Mouse (Mus musculus): ENCODE measurements around the gene Ptpn9. TPM values are rescaled to one million over a fixed set of nuclear protein-coding genes. Genes with fewer than 3 reads are reported as not detected.
"Not testable (repeated sequence)": the region's sequence is repeated elsewhere in the genome, so short reads cannot be mapped to it uniquely, and the experiment has no call there.

The Ptpn9 gene
- polyA plus RNA-seq (2014; fragmentation: Nextera tagmentation; extraction: Ambion mirVana) = 35.5 and 36.5 TPM in 2 replicates

DNA sequence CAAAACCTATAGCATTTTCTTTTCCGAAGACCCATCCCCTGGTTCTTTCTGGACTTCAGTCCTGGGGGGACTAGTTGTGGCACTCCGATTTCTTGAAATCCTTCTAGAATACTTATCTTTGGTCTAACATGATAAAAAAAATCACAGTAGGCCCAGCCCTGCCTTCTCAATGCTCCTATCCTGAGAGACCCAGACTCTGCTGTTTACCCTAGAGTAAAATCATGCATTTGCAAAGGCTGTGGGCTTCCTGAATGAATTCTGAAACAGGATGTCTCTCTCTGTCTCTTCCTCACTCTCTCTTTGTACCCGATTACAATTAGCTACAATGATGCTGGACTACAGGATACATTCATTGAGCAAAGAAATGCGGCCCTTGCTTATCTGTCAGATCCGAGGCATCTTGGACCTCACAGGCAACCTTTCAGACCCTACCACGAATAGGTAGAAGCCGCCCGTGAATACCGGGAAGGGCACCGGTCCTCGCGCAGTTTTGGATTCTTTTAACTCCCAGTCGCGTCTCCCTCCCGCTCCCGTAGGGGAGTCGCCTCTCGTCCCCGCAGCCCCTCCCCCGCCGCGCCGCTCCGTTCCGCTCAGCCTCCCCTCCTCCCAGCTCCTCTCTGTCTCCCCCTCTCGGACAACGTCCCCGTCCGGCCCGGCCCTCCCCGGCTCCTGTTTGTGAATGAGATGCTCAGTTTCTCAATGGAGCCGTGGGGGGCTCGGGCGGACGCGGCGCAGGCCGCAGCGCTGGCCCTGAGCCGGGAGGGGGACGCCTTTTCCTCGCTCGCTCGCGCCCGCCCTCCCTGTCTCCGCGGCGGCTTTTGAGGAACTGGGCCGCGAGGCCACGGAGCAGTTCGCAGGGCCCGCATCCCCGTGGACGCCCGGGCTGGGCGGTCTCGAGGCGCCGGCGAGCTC, at the start of gene Ptpn9:
Ptpn9 (plus strand) TSS at position 638 of the 912 bp plus-strand sequence.
- WGBS = 2% methylated on average over 60 of the region's 62 CpGs
- ATAC-seq (ENCODE audit: insufficient read depth, low FRiP score, low TSS enrichment) = peak; percentile 94
- H3K27me3 ChIP-seq (ENCODE audit: control insufficient read depth, insufficient read depth, low read length) = no peaks in the 10 kb centered on the region

DNA sequence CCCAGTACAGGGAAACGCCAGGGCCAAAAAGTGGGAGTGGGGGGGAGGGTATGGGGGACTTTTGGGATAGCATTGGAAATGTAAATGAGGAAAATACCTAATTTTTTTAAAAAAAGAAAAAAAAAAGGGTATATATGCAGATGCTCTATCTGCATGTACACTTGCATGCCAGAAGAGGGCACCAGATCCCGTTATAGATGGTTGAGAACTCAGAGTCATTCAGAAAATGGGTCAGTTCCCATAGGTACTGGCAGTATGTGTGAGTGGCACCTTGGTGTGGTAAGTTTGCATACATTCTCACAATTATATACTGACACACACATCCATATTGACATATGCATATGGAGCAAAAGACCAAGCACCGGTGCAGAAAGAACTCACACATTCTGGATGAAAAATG, 47.2 kb upstream of the Ptpn9 start:
- DNase-seq (ENCODE audit: low spot score) = peak; percentile 12

More for the DNA sequence above, at the start of gene Ptpn9:
- peak within 1 kb of the TSS; percentile 71 for H3K4me2 ChIP-seq (ENCODE audit: low read depth)
- peak within 1 kb of the TSS; percentile 93 for H3K9ac ChIP-seq (ENCODE audit: low read length)
- no peaks in the 10 kb centered on the region; the same call in 1 of the 2 replicates for H3K4me1 ChIP-seq (ENCODE audit: control insufficient read depth, insufficient read depth, low read length)
- DNase-seq (ENCODE audit: low spot score) = peak; percentile 93
- H3K4me3 ChIP-seq (ENCODE audit: low read depth, low read length) = peak within 1 kb of the TSS; percentile 83
- H3K27ac ChIP-seq (ENCODE audit: low read depth, low read length) = peak within 1 kb of the TSS; percentile 93
- no peaks in the 10 kb centered on the region for H3K36me3 ChIP-seq (ENCODE audit: control insufficient read depth, insufficient read depth, low read length)
- no peaks in the 10 kb centered on the region for H3K9me3 ChIP-seq (ENCODE audit: control insufficient read depth, low read length)

DNA sequence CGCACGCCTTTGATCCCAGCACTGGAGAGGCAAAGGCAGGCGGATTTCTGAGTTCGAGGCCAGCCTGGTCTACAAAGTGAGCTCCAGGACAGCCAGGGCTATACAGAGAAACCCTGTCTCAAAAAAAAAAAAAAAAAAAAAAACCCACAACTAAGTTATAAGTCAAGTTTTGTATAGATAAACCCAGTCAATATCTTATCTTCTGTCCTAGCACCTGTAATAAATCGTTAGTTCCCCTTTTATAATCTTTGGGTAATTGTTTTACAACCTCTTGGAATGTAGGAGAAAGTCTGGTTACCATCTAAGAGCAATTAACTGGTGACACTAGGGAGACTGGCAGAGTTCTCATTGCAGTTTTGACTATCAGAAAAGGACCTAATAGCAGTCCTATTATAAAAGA, 46.0 kb upstream of the Ptpn9 start:
- DNase-seq (ENCODE audit: low spot score); H3K27ac ChIP-seq (ENCODE audit: low read depth, low read length); ATAC-seq (ENCODE audit: insufficient read depth, low FRiP score, low TSS enrichment); H3K4me3 ChIP-seq (ENCODE audit: low read depth, low read length); H3K4me2 ChIP-seq (ENCODE audit: low read depth); H3K9me3 ChIP-seq (ENCODE audit: control insufficient read depth, low read length); H3K9ac ChIP-seq (ENCODE audit: low read length); H3K4me1 ChIP-seq (ENCODE audit: control insufficient read depth, insufficient read depth, low read length); H3K36me3 ChIP-seq (ENCODE audit: control insufficient read depth, insufficient read depth, low read length); H3K27me3 ChIP-seq (ENCODE audit: control insufficient read depth, insufficient read depth, low read length): not testable (repeated sequence)
- WGBS = 52% methylated on average over 5 of the region's 5 CpGs

More for the DNA sequence above, 47.2 kb upstream of the Ptpn9 start:
- H3K4me3 ChIP-seq (ENCODE audit: low read depth, low read length); H3K9ac ChIP-seq (ENCODE audit: low read length); H3K4me1 ChIP-seq (ENCODE audit: control insufficient read depth, insufficient read depth, low read length); H3K4me2 ChIP-seq (ENCODE audit: low read depth); H3K27me3 ChIP-seq (ENCODE audit: control insufficient read depth, insufficient read depth, low read length); ATAC-seq (ENCODE audit: insufficient read depth, low FRiP score, low TSS enrichment); H3K36me3 ChIP-seq (ENCODE audit: control insufficient read depth, insufficient read depth, low read length); H3K9me3 ChIP-seq (ENCODE audit: control insufficient read depth, low read length); H3K27ac ChIP-seq (ENCODE audit: low read depth, low read length): not testable (repeated sequence)
- 33% methylated on average over 3 of the region's 3 CpGs for WGBS

DNA sequence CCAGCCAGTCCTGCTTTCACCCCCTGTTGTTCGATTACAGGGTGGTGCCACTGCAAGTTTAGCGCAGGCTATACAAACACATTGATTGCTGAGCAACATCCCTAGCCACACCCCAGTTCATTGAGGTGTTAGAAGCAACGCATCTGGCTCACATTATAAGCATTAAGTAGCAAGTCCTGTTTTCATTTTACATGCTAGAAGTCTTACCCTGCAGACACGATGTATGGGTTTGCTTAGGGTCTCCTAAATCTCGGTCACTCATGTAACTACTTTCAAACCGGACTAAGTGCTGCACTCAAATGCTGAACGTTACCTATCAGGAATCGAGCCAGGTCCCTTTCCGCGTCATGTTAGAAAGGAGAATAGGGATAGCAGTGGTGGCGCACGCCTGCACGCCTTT, 45.0 kb upstream of the Ptpn9 start:
- DNase-seq (ENCODE audit: low spot score) (peak; percentile 15), ATAC-seq (ENCODE audit: insufficient read depth, low FRiP score, low TSS enrichment) (no peak)
- Histone ChIP-seq H3K27me3 (ENCODE audit: control insufficient read depth, insufficient read depth, low read length) (no peaks in the 10 kb centered on the region), H3K36me3 (ENCODE audit: control insufficient read depth, insufficient read depth, low read length) (no peaks in the 10 kb centered on the region), H3K4me1 (ENCODE audit: control insufficient read depth, insufficient read depth, low read length) (0 out of 2 replicates have a peak, but pooled peaks cover 3% of the 10 kb centered on the region), H3K27ac (ENCODE audit: low read depth, low read length) (no peak overlapping the region), H3K9ac (ENCODE audit: low read length) (peak overlapping the region; percentile 39; the same call in 1 of the 2 replicates), H3K4me3 (ENCODE audit: low read depth, low read length) (peak overlapping the region; percentile 27), H3K4me2 (ENCODE audit: low read depth) (peak overlapping the region; percentile 43), H3K9me3 (ENCODE audit: control insufficient read depth, low read length) (no peaks in the 10 kb centered on the region)
- 32% methylated on average over 13 of the region's 13 CpGs for whole genome bisulfite sequencing

DNA sequence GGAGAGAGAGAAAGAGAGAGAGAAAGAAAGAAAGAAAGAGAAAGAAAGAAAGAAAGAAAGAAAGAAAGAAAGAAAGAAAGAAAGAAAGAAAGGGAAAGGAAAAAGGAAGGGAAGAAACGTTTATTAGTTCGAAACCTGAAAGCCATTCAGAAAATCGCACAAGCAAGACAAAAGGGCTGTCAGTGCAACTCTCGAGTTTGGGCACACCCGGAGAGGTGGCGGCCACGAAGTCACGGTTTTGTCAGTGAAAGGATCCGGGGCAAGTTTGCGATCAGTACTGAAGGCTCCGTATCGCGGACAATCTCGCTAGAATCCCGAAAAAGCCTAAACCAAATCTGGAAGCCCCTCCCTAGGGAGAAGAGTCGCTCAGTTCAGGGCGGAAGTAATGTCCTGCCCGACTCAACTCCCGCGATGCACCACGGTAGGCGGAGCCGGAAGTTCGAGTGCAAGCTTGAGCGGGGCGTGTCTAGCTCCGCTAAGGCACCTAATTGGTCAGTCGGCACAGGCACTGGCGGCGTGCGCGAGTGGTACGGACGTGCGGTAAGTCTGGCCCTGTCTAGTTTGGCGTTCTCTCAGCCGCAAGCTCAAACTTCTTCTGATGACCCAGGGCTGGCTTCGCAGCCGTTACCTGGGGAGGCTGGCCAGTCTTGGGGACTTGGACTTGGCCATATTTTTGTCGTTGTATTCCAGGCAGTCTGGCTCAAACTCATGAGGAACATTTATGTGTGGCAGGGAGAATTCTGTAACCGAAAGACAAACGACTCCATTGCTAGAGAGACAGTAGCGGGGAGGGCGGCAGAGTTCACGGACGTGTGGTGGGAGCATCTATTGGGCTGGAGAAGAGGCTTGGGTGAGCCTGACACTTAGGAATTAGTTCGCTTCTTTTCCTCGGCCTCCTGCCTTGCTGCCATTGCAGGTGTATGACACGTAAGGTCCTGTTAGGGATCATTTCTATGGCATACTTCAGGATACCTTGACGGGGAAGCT, 44.0 kb upstream of the Ptpn9 start, which contains the start of gene Snupn:
Snupn (plus strand) TSS at position 465 of the 987 bp plus-strand sequence.
- Histone ChIP-seq H3K27me3 (ENCODE audit: control insufficient read depth, insufficient read depth, low read length) (no peaks in the 10 kb centered on the region), H3K9ac (ENCODE audit: low read length) (peak within 1 kb of the TSS; percentile 58), H3K4me2 (ENCODE audit: low read depth) (peak within 1 kb of the TSS; percentile 86), H3K27ac (ENCODE audit: low read depth, low read length) (peak within 1 kb of the TSS; percentile 55), H3K4me1 (ENCODE audit: control insufficient read depth, insufficient read depth, low read length) (0 out of 2 replicates have a peak, but pooled peaks cover 3% of the 10 kb centered on the region), H3K9me3 (ENCODE audit: control insufficient read depth, low read length) (no peaks in the 10 kb centered on the region), H3K4me3 (ENCODE audit: low read depth, low read length) (peak within 1 kb of the TSS; percentile 48), H3K36me3 (ENCODE audit: control insufficient read depth, insufficient read depth, low read length) (no peaks in the 10 kb centered on the region)
- 1% methylated on average over 50 of the region's 50 CpGs for WGBS
- peak; percentile 98 for DNase-seq (ENCODE audit: low spot score)
- ATAC-seq (ENCODE audit: insufficient read depth, low FRiP score, low TSS enrichment) = peak; percentile 100

DNA sequence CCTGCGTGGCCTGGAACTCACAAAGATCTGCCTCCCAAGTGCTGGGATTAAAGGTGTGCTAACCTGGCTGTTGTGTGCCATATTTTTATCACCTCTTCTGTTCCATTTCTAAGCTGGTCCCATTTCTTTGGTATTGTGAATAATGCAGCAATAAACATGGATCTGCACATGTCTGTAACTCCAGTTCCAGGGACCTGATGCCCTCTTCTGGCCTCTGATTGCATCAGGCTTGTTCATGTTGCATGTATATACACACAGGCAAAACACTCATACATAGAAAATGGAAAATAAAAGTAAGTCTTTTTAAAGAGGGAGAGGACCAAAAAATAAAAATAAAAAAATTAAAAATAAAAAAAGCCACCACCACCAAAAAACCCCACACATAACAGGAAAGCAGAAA, 41.2 kb upstream of the Ptpn9 start:
- H3K4me1 ChIP-seq (ENCODE audit: control insufficient read depth, insufficient read depth, low read length) = 0 out of 2 replicates have a peak, but pooled peaks cover 3% of the 10 kb centered on the region
- ATAC-seq (ENCODE audit: insufficient read depth, low FRiP score, low TSS enrichment) (no peak), DNase-seq (ENCODE audit: low spot score) (no peak)
- H3K27me3 ChIP-seq (ENCODE audit: control insufficient read depth, insufficient read depth, low read length) = no peaks in the 10 kb centered on the region
- H3K9ac ChIP-seq (ENCODE audit: low read length) = no peak overlapping the region
- WGBS = 90% methylated on average over 1 of the region's 1 CpGs
- no peak overlapping the region for H3K27ac ChIP-seq (ENCODE audit: low read depth, low read length)
- H3K36me3 ChIP-seq (ENCODE audit: control insufficient read depth, insufficient read depth, low read length) = no peaks in the 10 kb centered on the region
- no peaks in the 10 kb centered on the region for H3K9me3 ChIP-seq (ENCODE audit: control insufficient read depth, low read length)
- no peak overlapping the region for H3K4me2 ChIP-seq (ENCODE audit: low read depth)
- no peak overlapping the region for H3K4me3 ChIP-seq (ENCODE audit: low read depth, low read length)

DNA sequence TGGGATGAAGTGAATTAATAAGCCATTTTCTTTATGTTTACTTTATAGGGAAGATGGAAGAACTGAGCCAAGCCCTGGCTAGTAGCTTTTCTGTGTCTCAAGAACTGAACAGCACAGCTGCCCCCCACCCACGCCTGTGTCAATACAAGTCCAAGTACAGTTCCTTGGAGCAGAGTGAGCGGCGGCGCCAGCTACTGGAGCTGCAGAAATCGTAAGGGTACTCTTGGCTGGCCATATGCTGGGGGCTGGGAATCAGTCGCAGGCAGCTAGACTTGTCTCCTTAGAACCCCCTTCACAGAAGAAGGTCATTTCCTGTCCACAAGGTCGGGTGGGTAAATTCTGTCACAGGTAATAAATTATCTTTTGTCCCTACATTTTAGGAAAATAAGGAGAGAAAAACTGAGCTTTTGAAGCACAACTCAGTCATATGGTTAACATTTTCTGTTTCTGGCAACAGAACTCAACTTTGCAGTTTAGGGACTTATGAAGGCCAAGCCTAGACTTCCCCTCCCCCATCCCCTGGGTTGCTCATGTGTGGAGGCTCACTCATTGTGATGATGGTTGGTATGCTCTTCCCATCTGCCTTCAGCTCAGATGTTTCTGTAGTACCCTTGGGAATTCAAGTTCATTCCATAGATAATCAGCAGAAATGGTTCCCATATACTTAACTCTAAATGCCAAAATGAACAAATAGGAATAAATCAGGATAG, 37.6 kb upstream of the Ptpn9 start:
- Histone ChIP-seq H3K9ac (ENCODE audit: low read length) (no peak overlapping the region), H3K4me1 (ENCODE audit: control insufficient read depth, insufficient read depth, low read length) (no peaks in the 10 kb centered on the region), H3K9me3 (ENCODE audit: control insufficient read depth, low read length) (no peaks in the 10 kb centered on the region), H3K27ac (ENCODE audit: low read depth, low read length) (no peak overlapping the region), H3K4me2 (ENCODE audit: low read depth) (no peak overlapping the region), H3K36me3 (ENCODE audit: control insufficient read depth, insufficient read depth, low read length) (peaks cover 3% of the 10 kb centered on the region; the same call in 1 of the 2 replicates), H3K4me3 (ENCODE audit: low read depth, low read length) (no peak overlapping the region), H3K27me3 (ENCODE audit: control insufficient read depth, insufficient read depth, low read length) (no peaks in the 10 kb centered on the region)
- DNase-seq (ENCODE audit: low spot score) (no peak), ATAC-seq (ENCODE audit: insufficient read depth, low FRiP score, low TSS enrichment) (no peak)
- WGBS = 78% methylated on average over 7 of the region's 7 CpGs

DNA sequence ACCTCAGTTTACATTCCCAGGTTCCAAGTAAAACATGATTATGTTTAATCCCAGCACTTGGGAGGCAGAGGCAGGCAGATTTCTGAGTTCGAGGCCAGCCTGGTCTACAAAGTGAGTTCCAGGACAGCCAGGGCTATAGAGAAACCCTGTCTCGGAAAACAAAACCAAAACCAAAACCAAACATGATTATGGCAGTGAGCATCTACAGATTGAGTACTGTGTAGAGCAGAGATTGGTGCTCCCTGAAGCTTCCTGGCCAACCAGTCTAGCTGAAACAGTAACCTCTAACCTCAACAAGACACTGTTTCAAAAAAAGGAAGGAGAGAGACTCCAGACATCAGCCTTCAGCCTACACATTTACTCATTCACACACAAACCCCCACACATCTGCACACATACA, 36.0 kb upstream of the Ptpn9 start:
- H3K9me3 ChIP-seq (ENCODE audit: control insufficient read depth, low read length) = no peaks in the 10 kb centered on the region
- no peak for ATAC-seq (ENCODE audit: insufficient read depth, low FRiP score, low TSS enrichment)
- peaks cover 3% of the 10 kb centered on the region; the same call in 1 of the 2 replicates for H3K36me3 ChIP-seq (ENCODE audit: control insufficient read depth, insufficient read depth, low read length)
- no peak overlapping the region for H3K4me2 ChIP-seq (ENCODE audit: low read depth)
- 90% methylated on average over 2 of the region's 2 CpGs for WGBS
- no peak overlapping the region for H3K9ac ChIP-seq (ENCODE audit: low read length)
- DNase-seq (ENCODE audit: low spot score) = no peak
- no peaks in the 10 kb centered on the region for H3K4me1 ChIP-seq (ENCODE audit: control insufficient read depth, insufficient read depth, low read length)
- H3K27me3 ChIP-seq (ENCODE audit: control insufficient read depth, insufficient read depth, low read length) = no peaks in the 10 kb centered on the region
- H3K27ac ChIP-seq (ENCODE audit: low read depth, low read length) = no peak overlapping the region
- H3K4me3 ChIP-seq (ENCODE audit: low read depth, low read length) = no peak overlapping the region

Measured in neural tube, embryonic 11.5 days (tissue).